Mouse (Mus musculus) thymus, postnatal 14 days (tissue): Measurements from ENCODE around the gene Cog5.

Source experiments
- DNase-seq: peaks from one replicate; pipeline ENCODE4 v3.0.0; 2021

Gene Cog5

DNA sequence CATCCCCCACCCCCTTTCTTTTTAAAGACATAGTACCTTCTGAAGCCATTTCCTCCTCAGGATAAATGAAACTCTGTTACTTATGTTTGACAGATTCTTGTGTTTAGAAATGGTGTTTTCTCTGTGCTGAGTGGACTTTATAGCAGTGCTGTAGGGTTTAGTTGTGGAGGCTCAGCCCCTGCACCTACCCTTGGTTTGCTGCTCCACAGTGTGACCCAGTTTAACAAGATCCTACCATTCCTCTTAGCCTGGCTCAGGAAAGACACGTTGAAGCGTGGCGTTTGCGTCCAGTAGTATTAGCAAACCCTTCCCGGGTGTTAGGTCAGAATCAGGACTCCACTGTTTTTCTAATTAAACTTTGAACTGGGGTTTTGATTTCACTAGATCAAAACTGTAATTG is 241.6 kb downstream of the Cog5 start:
- no peak for DNase-seq

DNA sequence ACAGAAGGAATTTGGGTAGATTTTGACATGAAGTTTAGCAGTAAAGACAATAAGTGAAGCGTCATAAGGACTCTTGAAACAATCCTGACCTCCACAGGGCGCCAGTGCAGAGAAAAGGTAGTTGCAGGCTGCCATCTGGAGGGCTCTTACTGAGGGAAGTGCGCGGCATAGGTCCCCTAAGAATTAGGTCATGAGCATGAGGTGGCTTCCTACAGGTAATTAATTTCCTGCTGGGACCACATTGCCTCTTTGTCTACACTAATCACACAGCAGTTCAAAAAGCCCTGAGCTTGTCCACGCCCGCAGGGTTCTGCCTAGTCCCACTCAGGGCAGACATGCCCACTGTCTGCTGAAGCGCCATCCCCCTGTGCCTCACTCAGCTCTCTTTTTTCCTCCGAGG is 242.3 kb downstream of the Cog5 start:
- no peak for DNase-seq

DNA sequence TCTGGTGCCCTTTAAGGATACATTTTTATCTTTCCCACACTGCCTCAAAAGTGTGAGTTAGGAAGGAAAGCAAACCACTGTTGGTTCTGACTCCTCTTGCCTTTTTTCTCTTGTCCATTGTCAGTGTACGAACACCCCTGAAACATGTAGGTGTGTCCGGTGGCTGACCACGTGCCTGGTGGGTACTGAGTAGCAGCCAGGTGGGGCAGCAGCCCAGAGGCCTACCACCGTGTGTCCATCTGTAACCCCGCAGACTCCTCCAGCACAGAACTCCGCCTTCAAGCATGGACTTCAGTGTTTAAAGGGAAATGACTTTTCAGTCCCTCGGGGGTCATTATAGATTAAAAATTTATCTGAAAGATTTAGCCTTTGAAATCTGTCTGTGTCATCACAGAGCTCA is 242.8 kb downstream of the Cog5 start:
- DNase-seq: no peak

DNA sequence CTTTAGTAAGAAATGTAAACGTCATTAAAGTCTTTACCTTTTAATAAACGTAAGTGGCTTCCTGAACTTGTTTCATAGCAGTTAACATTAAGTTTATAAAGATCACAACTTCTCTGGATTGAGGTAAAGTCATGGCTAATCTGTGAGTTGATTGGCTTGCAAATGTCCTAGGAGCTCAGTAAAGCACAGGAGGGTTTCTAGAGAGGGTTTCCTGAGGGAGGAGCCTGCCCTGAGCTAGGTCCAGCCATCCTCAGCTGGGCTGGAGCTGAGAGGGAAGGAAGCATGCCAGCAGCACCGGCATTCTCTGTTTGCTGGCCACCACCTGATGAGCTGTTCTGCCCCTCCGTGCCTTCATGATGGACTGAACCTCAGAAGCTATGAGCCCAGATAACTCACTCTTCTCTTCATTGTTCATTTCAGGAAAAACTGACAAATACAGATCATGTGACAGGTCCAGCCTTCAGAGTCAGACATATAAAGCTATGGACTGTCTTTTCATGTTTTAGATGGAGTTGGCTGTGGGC is 245.8 kb downstream of the Cog5 start:
- DNase-seq: no peak

DNA sequence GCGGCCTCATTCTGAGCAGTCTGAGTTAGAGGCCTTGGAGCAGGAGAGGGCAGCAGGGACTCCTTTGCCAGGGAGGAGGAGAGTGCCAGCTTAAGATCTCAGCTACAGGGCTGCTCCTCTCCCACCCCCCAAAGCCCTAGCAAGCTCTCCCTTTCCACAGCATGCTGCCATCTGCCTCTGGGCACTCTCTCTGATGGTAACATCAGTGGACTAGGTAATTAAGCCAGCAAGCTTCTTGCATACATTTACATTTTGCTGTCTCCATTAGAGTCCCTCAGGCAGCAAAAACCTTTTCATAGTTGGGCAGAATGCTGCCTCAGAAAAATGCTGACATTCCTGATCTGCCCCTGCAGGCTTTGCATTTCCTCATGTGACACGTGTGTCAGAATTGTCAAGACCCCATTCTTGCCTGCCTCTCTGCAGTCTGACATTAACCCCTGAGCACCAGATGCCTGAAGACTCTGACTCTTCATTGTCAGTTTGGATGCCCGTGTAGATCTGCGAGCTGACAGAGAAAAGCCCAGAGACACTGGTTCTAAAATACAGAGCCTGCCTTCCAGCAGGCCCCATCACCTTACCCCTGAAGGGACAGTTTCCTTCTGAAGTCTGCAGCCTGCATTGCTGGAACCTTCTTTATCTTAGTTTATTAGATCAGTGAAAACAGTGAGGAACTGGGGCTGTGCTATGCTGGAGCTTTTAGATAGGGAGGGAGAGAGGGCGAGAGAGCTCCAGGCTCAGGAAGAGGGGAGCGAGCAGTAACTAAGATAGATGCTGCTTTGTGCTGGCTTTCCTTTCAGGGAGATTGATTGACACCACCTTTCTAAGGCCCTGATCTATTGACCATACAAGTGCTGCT is 251.3 kb downstream of the Cog5 start:
- DNase-seq: no peak

DNA sequence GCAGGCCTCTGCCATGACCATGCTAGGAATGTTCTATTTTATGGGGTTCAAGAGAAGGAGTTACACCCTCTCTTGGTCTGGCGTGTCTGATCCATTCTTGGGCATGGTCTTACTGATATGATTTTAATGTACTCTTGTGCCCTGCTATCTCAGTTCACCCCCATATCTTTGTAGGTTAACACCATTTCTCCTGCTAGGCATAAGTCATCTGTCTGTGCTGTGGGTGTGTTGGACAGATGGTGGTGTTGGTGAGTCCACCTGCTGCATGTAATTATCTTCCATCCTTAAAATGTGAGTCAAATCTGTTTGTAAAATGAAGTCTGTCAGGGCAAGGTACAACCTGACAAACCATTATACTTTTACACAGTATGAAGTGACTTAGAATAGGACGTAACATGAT is 252.8 kb downstream of the Cog5 start:
- no peak for DNase-seq

DNA sequence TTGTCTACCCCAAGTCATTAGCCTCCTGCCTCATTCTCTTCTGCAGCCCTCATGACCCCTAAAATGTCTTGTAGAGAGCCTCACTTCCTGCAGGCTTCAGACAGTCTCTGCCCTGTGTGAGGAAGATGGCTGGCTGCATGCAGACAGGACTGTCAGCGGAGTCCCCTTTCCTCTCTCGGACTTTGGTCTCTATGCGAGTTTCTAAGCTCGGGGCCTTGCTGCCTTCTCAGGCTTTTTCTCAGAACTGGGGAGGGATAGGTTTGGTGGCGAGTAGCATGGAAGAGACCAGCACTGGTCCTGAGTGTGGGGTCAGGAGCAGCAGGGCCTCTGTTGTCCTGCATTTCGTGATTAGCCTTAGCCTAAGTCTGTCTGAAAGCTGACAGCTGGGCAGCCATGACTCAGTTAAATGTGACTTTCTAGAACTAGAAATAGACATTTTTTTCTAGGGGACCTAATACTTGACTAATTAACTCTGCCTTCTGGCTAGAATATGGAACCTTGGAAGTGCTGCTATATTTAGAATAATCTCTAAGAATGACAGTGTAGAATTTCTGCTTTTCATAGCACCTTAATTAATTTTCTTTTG is 258.4 kb downstream of the Cog5 start:
- no peak for DNase-seq

DNA sequence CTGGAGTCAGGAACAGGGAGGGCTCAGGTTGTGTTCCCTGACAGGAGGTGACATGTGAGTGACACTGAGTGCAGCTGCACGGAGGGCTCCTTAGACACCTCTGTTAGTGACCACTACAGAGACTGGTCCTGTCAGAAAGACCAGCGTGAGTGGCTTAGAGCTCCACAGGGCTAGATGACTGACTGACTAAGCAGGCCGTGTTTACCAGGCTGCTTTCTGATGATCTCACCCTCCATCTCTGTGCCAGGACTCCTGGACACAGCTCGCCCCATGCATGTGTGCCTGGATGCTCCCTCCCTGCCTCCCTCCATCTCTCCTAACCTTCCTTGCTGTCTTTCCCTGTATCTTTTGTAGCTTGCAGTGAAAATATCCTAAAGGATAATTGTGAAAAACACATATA is 258.9 kb downstream of the Cog5 start:
- no peak for DNase-seq

DNA sequence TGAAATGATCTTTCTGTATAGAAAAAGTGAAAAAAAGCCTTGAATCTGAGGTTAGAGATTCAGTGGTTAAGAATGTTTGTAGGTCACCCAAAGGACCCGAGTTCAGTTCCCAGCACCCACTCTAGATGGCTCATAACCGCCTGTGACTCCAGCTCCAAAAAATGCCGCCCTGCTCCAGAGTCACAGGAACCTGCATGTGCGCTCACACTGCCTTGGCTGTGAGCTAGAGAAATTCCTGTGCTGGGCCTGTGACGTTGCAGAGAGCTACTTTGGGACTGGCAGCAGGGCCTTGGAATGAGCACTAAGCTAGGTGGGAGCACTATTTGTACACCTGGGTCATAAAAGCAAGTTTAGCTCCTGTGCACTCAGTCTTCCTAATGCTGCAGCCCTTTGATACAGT is 262.0 kb downstream of the Cog5 start:
- DNase-seq: no peak

DNA sequence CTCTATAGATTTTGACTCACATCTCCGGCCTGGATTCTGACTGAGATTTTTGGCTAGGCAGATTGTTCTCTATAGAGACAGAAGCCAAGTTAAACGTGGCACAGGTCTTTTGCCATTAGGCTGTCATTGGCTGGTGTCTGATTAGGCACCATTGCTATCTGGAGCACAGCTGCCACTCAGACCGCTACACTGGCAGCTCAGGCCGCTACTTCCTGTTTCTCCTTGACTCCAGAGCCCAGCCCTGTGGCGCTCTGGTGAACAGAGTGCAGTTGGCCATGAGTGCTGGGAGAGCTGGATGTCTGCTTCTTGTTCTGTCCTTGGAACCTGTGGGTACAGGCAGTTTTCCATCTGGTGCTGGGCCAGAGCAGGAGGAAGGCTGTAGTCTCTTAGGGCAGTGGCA is 262.6 kb downstream of the Cog5 start:
- DNase-seq: no peak

DNA sequence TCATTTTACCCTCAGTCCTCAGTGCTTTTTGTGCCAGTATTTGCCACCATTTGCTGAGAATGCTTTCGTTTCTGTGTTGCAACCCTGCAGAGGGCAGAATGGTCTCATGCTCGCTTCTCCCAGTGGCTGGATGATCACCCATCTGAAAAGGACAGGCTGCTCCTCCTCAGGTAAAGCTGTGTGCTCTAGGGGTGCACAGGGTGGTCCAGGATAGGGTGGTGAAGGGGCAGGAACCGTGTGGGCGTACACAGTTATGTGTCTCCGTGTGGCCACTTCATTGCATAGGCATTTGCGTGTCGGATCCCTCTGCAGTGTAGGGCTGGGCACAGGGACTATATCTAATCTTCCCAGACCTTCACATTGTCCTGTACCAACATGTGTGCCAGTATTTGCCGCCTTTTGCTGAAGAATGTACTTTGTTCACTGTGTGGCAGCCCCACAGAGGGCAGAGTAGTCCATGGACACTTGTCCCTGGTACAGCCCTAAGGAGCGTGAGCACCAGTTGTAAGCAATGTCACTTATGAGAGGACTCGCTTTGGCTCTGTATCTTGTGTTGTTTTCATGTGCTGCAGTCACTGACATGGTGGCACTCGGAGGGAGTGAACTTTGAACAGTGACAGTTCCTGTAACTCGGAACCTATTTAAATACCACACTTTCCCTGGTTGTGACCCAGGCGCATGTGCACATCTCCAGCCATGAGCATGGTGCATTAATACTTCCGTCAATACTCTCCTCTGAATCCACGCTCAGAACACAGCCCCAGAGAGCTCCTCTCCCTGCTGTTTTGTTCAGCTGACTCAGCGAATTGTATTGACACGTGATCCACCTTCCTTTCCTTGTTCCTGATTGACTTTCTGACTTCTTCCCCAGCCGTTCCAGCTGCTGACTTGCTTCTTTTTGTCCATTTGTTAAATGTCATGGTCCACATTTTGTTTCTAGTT is 266.1 kb downstream of the Cog5 start:
- no peak for DNase-seq

DNA sequence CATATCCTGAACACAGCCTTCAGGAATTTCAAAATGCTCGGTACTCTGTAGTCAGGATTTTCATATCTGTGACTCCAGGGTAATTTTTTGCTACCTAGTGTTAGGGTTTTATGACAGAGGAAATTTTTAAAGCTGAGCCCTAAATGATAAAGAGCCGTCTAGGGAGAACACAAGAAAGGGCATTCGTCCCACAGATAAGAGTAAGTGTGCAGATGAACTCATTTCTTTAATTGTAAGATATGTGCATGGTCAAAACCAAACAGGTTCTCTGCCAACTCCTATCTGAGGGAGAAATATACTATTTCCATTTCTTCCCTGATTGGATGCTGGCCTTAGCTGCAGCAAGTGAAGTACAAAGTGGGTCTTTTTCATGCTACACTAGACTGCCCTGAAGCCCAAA is 269.5 kb downstream of the Cog5 start:
- DNase-seq: no peak

DNA sequence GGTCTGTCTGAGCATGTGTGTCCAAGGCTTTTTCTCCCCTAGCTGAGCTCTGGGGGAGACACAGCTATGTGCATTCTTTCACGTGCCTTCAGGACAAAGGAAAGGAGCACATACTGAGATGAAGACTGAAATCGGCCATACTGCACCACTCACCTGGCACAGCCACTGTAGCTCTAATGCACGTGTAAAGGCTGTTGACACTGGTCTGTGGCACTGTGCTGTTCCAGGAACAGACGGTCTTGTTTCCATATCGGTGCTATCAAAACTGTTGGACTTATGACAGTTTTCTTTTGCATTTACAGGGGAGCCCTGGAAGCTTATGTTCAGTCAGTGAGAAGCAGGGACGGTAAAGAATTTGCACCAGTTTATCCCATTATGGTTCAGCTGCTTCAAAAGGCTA is 270.7 kb downstream of the Cog5 start:
- no peak for DNase-seq

DNA sequence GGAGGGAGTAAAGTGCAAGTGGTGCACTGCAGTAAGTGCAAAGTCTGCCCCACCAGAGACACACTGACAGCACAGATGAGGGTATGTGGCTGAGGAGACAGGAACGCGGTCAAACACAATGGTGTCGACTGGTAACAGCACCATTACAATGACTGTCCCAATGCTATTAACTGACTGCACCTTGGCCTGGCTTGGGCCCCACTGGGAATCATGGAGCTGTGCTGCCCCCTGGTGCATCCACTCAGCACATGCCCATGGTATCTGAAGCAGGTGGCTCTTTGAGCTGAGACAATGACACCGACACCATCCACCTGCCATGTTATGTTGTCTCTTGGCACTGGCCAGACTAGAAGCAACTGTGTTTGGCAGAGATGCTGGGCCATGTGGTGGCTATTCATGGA is 272.0 kb downstream of the Cog5 start:
- DNase-seq: peak; percentile 55

DNA sequence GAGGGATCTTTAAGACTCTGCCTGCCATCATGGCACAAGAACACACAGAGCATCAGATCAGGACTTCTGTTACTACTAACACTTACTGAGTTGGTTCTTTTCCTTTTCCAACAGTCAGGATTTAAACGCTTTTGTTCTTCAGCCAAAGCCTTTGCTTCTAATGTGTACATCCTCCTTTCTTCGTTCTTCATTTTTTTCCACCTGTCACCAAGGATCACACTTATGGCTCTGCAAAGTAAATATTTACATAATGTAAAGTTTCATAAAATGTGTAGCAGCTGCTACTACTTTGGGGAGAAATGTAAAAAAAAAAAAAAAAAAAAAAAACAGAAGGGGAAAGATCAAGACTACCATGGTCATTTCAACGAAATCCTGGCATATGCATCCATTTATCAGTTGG is 273.8 kb downstream of the Cog5 start:
- DNase-seq: no peak

DNA sequence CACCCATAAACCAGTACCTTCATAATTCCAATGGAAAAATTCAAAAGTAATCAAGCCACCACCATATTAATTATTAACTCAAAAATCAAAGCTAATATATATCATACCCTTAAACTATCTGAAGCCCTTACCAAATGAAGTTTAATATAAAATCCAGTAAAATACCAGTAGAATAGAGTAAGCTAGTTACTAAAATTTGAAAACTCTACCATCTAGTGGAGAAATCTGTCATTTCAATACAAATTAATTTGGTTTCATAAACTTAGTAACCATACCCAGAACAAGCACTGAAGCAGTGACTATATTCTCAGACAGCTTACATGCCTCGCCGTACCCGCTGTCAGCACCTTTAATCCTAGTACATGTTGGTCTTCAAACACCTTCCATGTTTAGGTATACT is 277.1 kb downstream of the Cog5 start:
- DNase-seq: no peak

DNA sequence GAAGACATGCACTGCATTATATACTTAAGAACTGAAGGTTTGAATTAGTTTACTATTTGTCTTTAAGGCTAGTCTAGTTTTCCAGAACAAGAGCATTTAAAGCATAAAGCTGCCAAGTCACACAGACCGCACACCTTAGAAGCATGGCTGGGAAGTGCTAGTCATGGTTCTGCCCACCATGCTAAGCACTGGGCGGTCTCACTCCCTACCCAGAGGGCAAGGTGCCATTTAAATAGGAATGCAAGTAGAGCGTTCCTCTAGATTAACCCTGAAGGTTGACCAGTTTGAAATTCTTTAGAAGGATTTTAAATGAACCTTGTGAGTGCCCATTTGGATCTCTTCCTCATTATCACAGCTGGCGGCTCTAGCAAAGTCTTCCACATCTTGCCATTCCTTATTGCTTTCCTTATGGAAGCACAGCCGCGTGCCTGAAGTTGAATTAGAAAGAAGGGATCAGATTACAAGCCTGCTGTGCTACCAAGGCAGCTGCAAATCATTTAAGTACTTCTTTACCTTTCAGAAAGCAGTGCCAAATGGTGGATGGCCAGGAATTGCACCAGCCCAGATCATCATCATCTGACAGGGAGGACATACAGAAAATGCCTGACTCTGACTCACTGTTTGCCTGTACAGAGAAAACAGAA is 282.1 kb downstream of the Cog5 start:
- no peak for DNase-seq

DNA sequence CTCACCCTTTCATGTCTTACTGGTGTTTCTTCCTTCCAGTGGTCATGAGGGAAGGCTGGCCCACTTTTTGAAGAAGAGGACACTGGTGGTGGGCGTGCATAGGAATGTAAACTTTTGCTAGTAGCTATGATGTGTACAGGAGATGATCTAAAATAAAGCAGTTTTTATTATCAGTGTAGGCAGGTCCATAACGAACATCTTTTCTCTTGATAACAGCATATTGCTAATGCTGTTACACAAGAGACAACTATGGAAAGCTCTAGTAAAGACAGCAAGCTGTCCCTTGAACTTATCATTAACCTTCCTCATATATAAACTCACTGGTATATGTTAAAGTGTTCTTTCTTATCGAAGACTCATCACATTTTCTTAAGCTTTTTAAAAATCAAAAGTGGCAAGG is 282.9 kb downstream of the Cog5 start:
- DNase-seq: no peak

DNA sequence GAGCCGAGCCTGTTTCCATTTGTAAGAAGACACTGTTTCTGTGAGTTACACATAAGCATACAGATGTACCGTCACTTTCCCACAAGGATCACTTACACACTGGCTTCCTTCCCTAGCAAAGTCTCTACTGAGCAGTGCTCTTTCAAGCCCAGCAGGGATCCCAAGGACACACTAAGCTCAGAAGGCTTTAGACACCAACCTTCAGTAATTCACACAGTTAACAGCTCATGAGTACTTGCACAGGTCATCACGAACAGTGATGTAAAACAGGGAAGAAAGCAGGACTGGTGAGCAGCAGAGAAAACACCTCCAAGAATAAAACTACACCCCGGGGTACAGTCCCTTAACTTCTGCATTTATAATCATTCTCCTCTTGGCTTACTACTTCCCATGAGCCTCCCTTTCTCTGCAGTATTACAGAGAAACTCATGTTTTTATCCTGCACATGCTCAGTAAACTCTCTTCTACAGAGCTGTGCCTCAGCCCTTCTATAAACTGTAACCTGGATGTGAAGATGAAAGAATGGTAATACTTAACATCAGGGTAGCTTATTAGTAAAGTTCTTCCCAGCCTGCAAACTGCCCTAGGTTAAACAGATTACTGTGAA is 283.8 kb downstream of the Cog5 start:
- DNase-seq: no peak

DNA sequence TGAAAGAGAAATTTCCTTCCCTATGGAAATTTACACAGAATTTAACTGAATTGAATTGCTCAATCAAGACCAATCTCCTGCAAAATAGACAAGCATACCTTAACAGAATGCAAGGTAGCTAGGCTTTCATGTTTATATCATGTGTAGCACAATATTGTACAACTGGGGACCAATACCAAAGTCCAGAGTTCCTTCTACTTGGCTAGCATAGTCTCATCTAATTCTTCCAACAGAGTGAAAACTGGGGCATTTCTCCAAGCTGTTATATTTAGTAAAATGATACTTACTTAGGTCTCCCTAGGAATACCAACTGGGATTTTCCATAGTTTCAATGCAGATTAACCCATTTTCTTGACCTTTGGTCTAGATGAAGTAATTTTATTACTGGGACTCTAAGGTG is 284.4 kb downstream of the Cog5 start:
- DNase-seq: no peak

DNA sequence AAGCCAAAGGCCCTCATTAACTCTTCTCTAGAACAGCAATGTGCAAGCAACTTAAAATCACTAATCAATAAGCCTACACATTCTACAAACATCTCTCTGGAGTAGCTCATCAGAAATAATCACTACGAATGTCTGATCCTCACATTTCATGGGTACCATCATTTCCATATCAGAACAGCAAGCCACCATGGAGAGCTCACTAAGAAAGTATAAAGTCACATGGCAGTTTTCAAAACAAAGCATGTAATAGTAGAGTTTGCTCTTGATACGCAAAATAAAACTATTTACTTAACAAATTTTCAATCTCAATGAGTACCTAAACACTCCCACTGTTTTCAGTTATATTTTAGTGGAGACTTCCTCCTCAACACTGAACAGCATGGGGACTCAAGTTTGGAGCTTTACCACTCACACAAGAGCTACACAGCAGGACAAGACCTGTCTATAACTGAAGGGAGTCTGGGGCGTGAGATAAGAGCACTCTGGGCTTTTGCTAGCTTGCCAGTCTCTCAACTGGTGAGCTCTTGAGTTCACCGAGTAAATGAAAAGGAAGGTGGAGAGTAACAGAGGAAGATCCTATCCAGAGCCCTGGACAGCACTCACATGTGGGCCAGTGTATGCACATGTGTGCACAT is 288.5 kb downstream of the Cog5 start:
- DNase-seq: no peak

DNA sequence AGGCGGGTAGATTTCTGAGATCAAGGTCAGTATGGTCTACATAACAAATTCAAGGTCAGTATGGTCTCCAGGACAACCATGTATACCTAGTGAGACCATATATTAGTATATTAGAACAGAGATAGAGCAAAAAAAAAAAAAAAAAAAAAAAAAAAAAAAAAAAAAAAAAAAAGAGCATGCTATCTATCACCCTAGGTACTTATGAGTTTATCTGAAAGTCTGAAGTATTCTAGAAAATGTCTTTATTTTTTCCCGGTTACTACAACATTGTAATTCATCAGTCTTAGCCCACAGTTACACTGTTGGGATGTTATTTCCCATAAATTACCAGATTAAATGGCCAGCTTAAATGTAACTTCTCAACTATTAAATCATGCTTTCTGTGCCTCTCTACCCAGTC is 289.7 kb downstream of the Cog5 start:
- DNase-seq: no peak
